Mouse (Mus musculus): Measurements from ENCODE around the gene Iars2. TPM values are rescaled to one million over a fixed set of nuclear protein-coding genes. Genes with fewer than 3 reads are reported as not detected.
A peak's percentile ranks its signal among the peaks of the same experiment; 100 is the strongest.

The Iars2 gene
- polyA plus RNA-seq (2015; fragmentation: Nextera tagmentation; extraction: Ambion mirVana) = 86.6 and 109 TPM in 2 replicates

DNA sequence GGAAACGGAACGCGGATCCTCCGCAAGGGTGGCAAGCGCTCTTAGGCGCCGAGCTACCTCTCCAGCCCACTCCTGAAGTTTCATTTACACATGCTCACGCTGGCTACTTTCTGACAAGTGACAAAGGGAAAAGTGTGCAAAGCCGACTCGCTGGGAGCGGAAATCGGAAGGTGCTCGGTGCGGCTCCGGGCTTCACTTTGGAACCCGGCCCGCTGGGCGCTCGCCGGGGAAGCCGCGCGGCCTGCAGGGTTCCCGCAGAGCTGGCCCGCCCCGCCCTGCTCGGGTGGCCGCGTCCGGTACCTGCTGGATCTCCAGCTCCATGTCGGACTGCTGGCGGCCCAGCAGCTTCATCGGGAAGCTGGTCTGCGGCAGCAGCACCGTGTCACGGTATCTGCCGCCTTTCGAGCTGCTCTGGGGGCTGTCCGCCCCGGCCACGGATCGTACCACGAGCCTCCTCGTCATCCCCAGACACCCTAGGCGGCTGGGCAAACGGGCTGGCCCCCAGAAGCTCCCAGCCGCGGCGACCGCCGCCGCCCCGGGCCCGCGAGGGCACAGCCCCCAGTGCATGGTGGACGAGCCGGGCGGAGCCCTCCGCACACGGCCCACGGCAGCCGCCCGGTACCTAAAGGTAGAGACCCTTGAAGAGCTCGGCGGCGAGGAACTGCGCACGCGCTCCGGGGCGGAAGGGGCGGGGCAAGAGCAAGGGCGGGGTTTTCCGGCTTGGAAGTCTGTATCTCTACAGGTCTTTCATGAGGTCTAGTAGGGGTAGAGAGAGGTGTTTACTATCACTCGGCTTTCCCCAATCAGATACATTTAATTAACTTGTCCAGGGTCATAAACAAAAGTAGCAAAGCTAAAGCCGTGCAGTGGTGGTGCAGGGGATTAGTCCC, at the start of gene Iars2:
Iars2 (minus strand) TSS at position 676 of the 890 bp plus-strand sequence.
- ATAC-seq = peak; percentile 85
- no peaks in the 10 kb centered on the region for H3K27me3 ChIP-seq (replicated peaks; ENCODE audit: control insufficient read depth, insufficient read depth, low read length)
- peaks cover 5% of the 10 kb centered on the region; the same call in 1 of the 2 replicates for H3K4me1 ChIP-seq (ENCODE audit: control insufficient read depth, insufficient read depth, low read length)
- H3K36me3 ChIP-seq (ENCODE audit: control insufficient read depth, insufficient read depth, low read length) = peaks cover 13% of the 10 kb centered on the region
- H3K4me3 ChIP-seq (ENCODE audit: low read length) = peak within 1 kb of the TSS; percentile 98
- peak within 1 kb of the TSS; percentile 98 for H3K27ac ChIP-seq (ENCODE audit: low read length)
- H3K9me3 ChIP-seq (ENCODE audit: control insufficient read depth, low read length) = no peaks in the 10 kb centered on the region
- H3K4me2 ChIP-seq (ENCODE audit: low read depth, low read length) = peak within 1 kb of the TSS; percentile 74
- under 1% methylated on average over 76 of the region's 76 CpGs for WGBS
- H3K9ac ChIP-seq (ENCODE audit: low read depth, low read length) = peak within 1 kb of the TSS; percentile 97

DNA sequence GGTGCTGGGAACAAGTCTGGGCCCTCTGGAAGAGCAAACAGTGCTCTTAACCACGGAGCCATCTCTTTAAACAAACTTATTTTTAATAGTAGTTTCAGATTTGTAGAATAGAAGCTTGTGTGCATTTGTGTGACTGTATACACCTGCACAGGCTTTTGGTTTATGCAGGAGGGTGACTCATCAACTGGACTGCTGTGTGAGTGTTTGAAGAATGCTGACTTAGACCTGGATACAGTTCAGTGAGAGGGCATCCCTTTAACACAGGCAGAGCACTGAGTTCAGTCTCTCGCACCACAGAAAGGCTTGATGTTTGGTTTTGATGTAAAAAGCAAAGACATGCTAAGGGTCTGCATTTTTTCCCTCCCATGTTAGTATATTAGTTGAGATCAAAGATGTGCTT, 48.2 kb upstream of the Iars2 start:
- Histone ChIP-seq H3K4me1 (ENCODE audit: control insufficient read depth, insufficient read depth, low read length) (no peaks in the 10 kb centered on the region), H3K36me3 (ENCODE audit: control insufficient read depth, insufficient read depth, low read length) (peaks cover 26% of the 10 kb centered on the region), H3K27me3 (replicated peaks; ENCODE audit: control insufficient read depth, insufficient read depth, low read length) (no peaks in the 10 kb centered on the region), H3K9me3 (ENCODE audit: control insufficient read depth, low read length) (no peaks in the 10 kb centered on the region), H3K4me2 (ENCODE audit: low read depth, low read length) (no peak overlapping the region), H3K27ac (ENCODE audit: low read length) (no peak overlapping the region), H3K4me3 (ENCODE audit: low read length) (no peak overlapping the region), H3K9ac (ENCODE audit: low read depth, low read length) (no peak overlapping the region)
- 90% methylated on average over 2 of the region's 2 CpGs for WGBS
- ATAC-seq = no peak

DNA sequence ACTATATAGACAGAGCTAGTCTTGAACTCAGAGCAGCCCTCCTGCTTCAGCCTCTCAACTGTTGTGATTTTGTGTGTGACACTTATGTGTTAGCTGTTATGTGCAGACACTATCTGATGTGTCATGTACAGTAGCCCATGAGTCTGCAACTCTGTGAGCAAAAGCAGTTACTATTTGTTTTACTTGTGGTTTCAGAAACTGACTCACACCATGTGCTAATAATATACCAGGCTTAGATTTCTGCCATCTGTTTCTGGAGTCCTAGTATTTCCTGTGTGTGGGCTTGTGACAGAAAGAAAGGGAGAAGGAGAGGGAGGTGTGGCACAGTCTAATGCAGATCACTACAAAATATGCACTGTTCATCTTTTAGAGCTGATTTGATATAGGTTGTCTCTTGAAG, 47.2 kb upstream of the Iars2 start:
- no peaks in the 10 kb centered on the region for H3K27me3 ChIP-seq (replicated peaks; ENCODE audit: control insufficient read depth, insufficient read depth, low read length)
- H3K9me3 ChIP-seq (ENCODE audit: control insufficient read depth, low read length) = no peaks in the 10 kb centered on the region
- no peak overlapping the region for H3K4me3 ChIP-seq (ENCODE audit: low read length)
- no peak overlapping the region for H3K27ac ChIP-seq (ENCODE audit: low read length)
- ATAC-seq = no peak
- H3K36me3 ChIP-seq (ENCODE audit: control insufficient read depth, insufficient read depth, low read length) = peaks cover 23% of the 10 kb centered on the region
- no peak overlapping the region for H3K4me2 ChIP-seq (ENCODE audit: low read depth, low read length)
- H3K4me1 ChIP-seq (ENCODE audit: control insufficient read depth, insufficient read depth, low read length) = no peaks in the 10 kb centered on the region
- no peak overlapping the region for H3K9ac ChIP-seq (ENCODE audit: low read depth, low read length)

DNA sequence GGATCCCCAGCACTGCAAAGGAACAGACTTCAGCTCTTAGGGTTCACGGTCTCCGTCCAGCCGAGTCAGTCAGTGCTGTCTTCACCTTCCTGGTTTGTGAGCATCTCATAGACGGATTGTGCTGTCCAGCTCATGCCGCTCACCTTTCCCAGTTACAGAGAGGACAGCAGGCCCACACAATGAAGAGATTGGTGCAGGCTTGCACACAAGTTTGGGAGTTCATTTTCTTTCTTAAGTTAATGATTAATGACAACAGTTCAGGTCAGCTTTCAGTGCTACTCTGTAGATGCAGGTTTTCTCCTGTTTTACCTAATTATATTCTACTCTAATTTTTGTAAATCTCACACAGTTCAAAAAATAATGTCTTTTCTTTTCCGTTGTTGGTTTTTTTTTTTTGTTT, 40.8 kb upstream of the Iars2 start:
- ATAC-seq = no peak
- Histone ChIP-seq H3K9me3 (ENCODE audit: control insufficient read depth, low read length) (no peaks in the 10 kb centered on the region), H3K4me3 (ENCODE audit: low read length) (no peak overlapping the region), H3K27ac (ENCODE audit: low read length) (no peak overlapping the region; the same call in 1 of the 2 replicates), H3K4me2 (ENCODE audit: low read depth, low read length) (no peak overlapping the region), H3K27me3 (replicated peaks; ENCODE audit: control insufficient read depth, insufficient read depth, low read length) (no peaks in the 10 kb centered on the region), H3K36me3 (ENCODE audit: control insufficient read depth, insufficient read depth, low read length) (peaks cover 8% of the 10 kb centered on the region; the same call in 1 of the 2 replicates), H3K4me1 (ENCODE audit: control insufficient read depth, insufficient read depth, low read length) (no peaks in the 10 kb centered on the region), H3K9ac (ENCODE audit: low read depth, low read length) (no peak overlapping the region)
- 82% methylated on average over 6 of the region's 6 CpGs for WGBS

DNA sequence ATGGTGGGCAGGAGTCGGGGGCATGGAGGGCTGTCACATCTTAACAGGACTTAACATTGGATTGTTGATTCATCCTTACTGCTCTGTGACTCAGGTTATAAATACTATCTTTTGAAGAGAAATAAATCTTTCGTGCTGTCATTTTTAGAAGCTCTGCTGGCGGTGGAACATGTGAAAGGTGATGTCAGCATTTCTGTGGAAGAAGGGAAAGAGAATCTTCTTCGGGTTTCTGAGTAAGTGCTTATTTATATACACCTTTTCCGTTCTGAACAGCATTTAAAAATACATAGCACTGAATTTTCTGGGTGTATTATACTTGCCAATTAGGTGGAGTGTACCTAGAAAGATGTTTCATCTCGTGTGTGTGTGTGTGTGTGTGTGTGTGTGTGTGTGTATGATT, 38.2 kb upstream of the Iars2 start:
- peaks cover 6% of the 10 kb centered on the region; the same call in 1 of the 2 replicates for H3K4me1 ChIP-seq (ENCODE audit: control insufficient read depth, insufficient read depth, low read length)
- ATAC-seq = no peak
- H3K27ac ChIP-seq (ENCODE audit: low read length) = no peak overlapping the region
- no peak overlapping the region for H3K4me2 ChIP-seq (ENCODE audit: low read depth, low read length)
- H3K9ac ChIP-seq (ENCODE audit: low read depth, low read length) = no peak overlapping the region
- WGBS = 81% methylated on average over 6 of the region's 6 CpGs
- H3K9me3 ChIP-seq (ENCODE audit: control insufficient read depth, low read length) = no peaks in the 10 kb centered on the region
- peaks cover 4% of the 10 kb centered on the region; the same call in 1 of the 2 replicates for H3K36me3 ChIP-seq (ENCODE audit: control insufficient read depth, insufficient read depth, low read length)
- H3K4me3 ChIP-seq (ENCODE audit: low read length) = no peak overlapping the region
- no peaks in the 10 kb centered on the region for H3K27me3 ChIP-seq (replicated peaks; ENCODE audit: control insufficient read depth, insufficient read depth, low read length)

DNA sequence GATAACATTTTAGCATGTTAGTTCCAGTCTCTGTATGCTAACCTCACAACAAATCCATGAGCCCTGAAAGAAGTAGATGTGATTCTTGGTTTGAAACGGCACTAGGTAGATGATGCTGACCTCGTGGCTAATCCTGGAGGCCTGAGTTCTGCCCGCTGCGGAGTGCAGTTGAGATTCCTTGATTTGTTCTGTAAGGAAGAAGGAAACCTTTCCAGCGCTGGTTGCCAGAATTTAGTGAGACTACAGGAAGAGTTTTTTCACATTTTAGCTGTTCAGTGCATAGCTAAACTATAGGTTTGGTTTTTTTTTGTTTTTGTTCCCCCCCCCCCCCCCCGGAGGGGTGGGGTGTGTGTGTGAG, 35.0 kb upstream of the Iars2 start:
- no peaks in the 10 kb centered on the region for H3K9me3 ChIP-seq (ENCODE audit: control insufficient read depth, low read length)
- H3K27ac ChIP-seq (ENCODE audit: low read length) = no peak overlapping the region
- 31% methylated on average over 5 of the region's 6 CpGs for WGBS
- H3K4me2 ChIP-seq (ENCODE audit: low read depth, low read length) = peak overlapping the region; percentile 90
- H3K4me1 ChIP-seq (ENCODE audit: control insufficient read depth, insufficient read depth, low read length) = peaks cover 13% of the 10 kb centered on the region; the same call in 1 of the 2 replicates
- H3K36me3 ChIP-seq (ENCODE audit: control insufficient read depth, insufficient read depth, low read length) = peaks cover 7% of the 10 kb centered on the region; the same call in 1 of the 2 replicates
- no peak for ATAC-seq
- peak overlapping the region; percentile 61 for H3K9ac ChIP-seq (ENCODE audit: low read depth, low read length)
- no peaks in the 10 kb centered on the region for H3K27me3 ChIP-seq (replicated peaks; ENCODE audit: control insufficient read depth, insufficient read depth, low read length)
- H3K4me3 ChIP-seq (ENCODE audit: low read length) = peak overlapping the region; percentile 94

DNA sequence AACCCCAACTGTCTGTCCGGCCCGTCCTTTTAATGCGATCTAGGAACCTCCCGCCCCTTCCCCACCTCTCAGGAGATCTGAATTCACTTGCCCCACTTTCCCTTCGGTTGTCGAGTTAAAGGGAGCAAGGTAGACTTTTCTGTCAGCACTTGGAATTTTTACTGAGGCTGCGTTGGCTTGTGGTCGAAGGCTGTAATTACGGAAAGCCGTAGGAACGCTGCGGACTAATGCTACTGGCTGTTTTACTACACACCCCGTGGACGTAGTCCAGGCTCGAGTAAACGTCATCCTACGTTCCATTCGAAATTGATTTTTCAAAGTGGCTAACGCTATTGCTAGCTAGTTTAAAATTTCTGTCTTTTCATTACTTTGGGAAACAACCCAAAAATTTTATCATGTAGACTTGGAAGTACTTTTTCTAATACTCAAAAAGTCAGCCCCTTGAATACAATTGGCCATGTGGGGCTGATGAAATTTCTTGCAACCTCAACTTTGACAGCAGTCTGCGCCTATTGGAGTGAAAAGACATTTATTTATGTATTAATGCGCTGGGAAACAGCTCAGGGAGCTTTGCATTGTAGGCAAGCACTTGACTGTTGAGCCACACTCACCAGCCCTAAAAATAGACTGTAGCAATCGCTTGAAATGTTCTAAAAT, 34.5 kb upstream of the Iars2 start:
- 2% methylated on average over 22 of the region's 22 CpGs for whole genome bisulfite sequencing
- peak overlapping the region; percentile 94 for H3K4me3 ChIP-seq (ENCODE audit: low read length)
- no peaks in the 10 kb centered on the region for H3K27me3 ChIP-seq (replicated peaks; ENCODE audit: control insufficient read depth, insufficient read depth, low read length)
- H3K9ac ChIP-seq (ENCODE audit: low read depth, low read length) = peak overlapping the region; percentile 94
- peaks cover 8% of the 10 kb centered on the region; the same call in 1 of the 2 replicates for H3K36me3 ChIP-seq (ENCODE audit: control insufficient read depth, insufficient read depth, low read length)
- ATAC-seq = peak; percentile 69
- H3K4me2 ChIP-seq (ENCODE audit: low read depth, low read length) = peak overlapping the region; percentile 90
- H3K4me1 ChIP-seq (ENCODE audit: control insufficient read depth, insufficient read depth, low read length) = peaks cover 13% of the 10 kb centered on the region; the same call in 1 of the 2 replicates
- H3K27ac ChIP-seq (ENCODE audit: low read length) = peak overlapping the region; percentile 95
- H3K9me3 ChIP-seq (ENCODE audit: control insufficient read depth, low read length) = no peaks in the 10 kb centered on the region

DNA sequence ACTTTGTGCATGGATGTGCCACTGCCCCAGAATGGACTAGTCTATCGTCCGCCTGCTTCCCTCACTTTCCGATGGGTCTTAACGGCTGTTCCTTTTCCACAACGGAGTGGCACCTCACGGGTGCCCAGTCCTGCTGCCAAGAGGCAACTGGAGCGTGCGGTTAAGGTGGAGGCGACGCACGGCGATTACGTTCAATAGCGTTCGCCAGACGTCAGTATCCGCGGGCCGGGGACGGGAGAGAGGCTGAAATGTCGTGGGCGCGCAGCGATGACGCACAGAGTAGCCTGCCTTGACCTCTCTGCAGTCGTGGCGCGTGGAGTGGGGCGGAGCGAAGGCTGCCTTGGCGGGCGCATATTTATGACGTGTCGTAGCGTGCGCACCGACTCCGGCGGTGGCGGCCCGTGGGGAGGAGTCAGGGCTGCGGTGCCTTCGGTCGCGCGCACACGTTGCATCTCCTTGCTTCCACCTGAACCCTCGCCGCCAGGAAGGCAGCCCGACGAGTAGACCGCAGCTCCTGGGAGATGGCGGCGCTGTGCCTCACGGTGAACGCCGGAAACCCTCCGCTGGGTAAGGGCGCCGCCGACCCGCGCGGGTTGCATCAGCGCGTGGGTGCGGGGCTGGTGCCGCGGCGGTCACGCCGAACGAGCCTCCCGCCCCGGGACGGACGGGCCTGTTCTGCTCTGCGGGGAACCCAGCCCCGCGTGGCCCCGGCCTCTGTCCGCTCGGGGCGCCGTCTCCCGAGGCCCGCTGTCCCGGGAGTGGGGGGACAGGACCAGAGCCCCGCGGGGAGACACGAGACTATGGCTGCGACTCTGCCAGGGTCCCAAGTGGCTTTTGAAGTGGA, 33.7 kb upstream of the Iars2 start, which contains the start of gene Eprs:
Eprs (plus strand) TSS at position 368 of the 844 bp plus-strand sequence.
- under 1% methylated on average over 91 of the region's 92 CpGs for WGBS
- Histone ChIP-seq H3K27ac (ENCODE audit: low read length) (peak within 1 kb of the TSS; percentile 95), H3K9me3 (ENCODE audit: control insufficient read depth, low read length) (no peaks in the 10 kb centered on the region), H3K27me3 (replicated peaks; ENCODE audit: control insufficient read depth, insufficient read depth, low read length) (no peaks in the 10 kb centered on the region), H3K36me3 (ENCODE audit: control insufficient read depth, insufficient read depth, low read length) (peaks cover 8% of the 10 kb centered on the region; the same call in 1 of the 2 replicates), H3K4me1 (ENCODE audit: control insufficient read depth, insufficient read depth, low read length) (peaks cover 13% of the 10 kb centered on the region; the same call in 1 of the 2 replicates), H3K9ac (ENCODE audit: low read depth, low read length) (peak within 1 kb of the TSS; percentile 94), H3K4me3 (ENCODE audit: low read length) (peak within 1 kb of the TSS; percentile 94), H3K4me2 (ENCODE audit: low read depth, low read length) (peak within 1 kb of the TSS; percentile 90)
- ATAC-seq = peak; percentile 96
